11 mouse cellular contexts compared by ENCODE assay signal in the genomic region with DNA sequence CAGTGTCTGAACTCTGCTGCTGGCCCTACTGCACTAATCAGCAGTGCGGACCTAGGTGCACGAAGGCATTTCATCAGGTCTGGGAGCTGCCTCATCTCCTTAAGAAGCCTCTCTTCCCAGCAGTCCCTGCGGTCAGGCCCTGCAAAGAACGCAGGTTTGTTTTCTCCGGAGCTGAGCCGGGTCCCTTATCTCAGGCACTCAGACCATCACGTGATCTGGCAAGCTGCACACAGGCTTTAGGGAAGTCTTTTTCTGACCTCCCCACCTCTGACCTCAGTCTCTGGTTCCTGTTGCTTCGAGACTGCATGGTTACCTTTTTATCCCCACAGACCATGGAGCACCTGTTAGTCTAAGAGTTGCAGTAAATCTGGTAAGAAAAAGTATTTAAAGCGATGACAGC. TPM values are rescaled to one million over a fixed set of nuclear protein-coding genes. Genes with fewer than 3 reads are reported as not detected.
A peak's percentile ranks its signal among the peaks of the same experiment; 100 is the strongest.
DNase-seq lines count a peak whose midpoint lies in the region; ATAC-seq and TF ChIP-seq lines count a peak whose summit lies in the region.
"Had no signal": no experiment of that assay in that cellular context is flagged by ENCODE, and none has a peak within 500 bp of the region (broad histone marks: within the 10 kb centered on the region; RNA-seq: fewer than 3 reads in every experiment).

No protein-coding gene starts in this region.

- no peak for TF ChIP-seq CTCF in gastrocnemius, adult 2 months (IDR thresholded peaks at IDR 0.05)
- no peak for TF ChIP-seq CTCF in hindbrain, postnatal 0 days (IDR thresholded peaks at IDR 0.05; ENCODE audit: low read depth)
- TF ChIP-seq CTCF in cerebellum, adult 2 months (IDR thresholded peaks at IDR 0.05; ENCODE audit: borderline replicate concordance, insufficient read depth, low read depth, low read length): no peak

- no peaks in the 10 kb centered on the region for H3K36me3 ChIP-seq in macrophage (ENCODE audit: inconsistent target)
- H3K36me3 ChIP-seq in hindbrain, postnatal 0 days (ENCODE audit: insufficient read depth, low read length): no peaks in the 10 kb centered on the region

- no peak overlapping the region for H3K4me3 ChIP-seq in macrophage (ENCODE audit: inconsistent target)
- no peak overlapping the region for H3K4me3 ChIP-seq in gastrocnemius, adult 2 months
- no peak overlapping the region for H3K4me3 ChIP-seq in hindbrain, postnatal 0 days (ENCODE audit: low read length)
- no peak overlapping the region for H3K4me3 ChIP-seq in cerebellum, adult 2 months (replicated peaks; ENCODE audit: insufficient read depth, low read depth, low read length)
- H3K4me3 ChIP-seq: heart, adult 2 months had no signal

- H3K4me2 ChIP-seq in hindbrain, postnatal 0 days (ENCODE audit: low read depth, low read length): no peak overlapping the region

- WGBS in macrophage (ENCODE audit: missing documents): 13% methylated on average over 9 of the region's 9 CpGs
- WGBS in hindbrain, postnatal 0 days: 84% methylated on average over 9 of the region's 9 CpGs
- 90% methylated on average over 9 of the region's 9 CpGs for WGBS in cerebellum, adult 2 months

- peaks cover 12% of the 10 kb centered on the region for H3K4me1 ChIP-seq in hindbrain, postnatal 0 days (ENCODE audit: insufficient read depth, low read length)
- H3K4me1 ChIP-seq in cerebellum, adult 2 months (ENCODE audit: control insufficient read depth, insufficient read depth, low read length): peaks cover 18% of the 10 kb centered on the region

- DNase-seq in 416B (ENCODE audit: low read depth): peak; percentile 82
- peak; percentile 84 for DNase-seq in c-Kit-negative CD71-positive TER-119-positive erythroid progenitor cells, embryonic 14.5 days (ENCODE audit: low read depth, low spot score)
- DNase-seq in gastrocnemius, adult 2 months: no peak
- no peak for DNase-seq in hindbrain, postnatal 0 days (ENCODE audit: low spot score)
- DNase-seq in thymus, postnatal 4 days: no peak
- DNase-seq in cerebellum, adult 2 months: no peak
- DNase-seq: cerebellum, adult 9-11 months; layer of hippocampus, postnatal 36 days had no signal

- no peaks in the 10 kb centered on the region for H3K79me2 ChIP-seq in macrophage (ENCODE audit: inconsistent target)

- H3K9ac ChIP-seq in hindbrain, postnatal 0 days (replicated peaks; ENCODE audit: low read length): no peak overlapping the region

- intact Hi-C loops in gastrocnemius, adult 2 months (cut with DNase I): no loop called here

- peak overlapping the region; percentile 32 for H3K27ac ChIP-seq in macrophage
- H3K27ac ChIP-seq in gastrocnemius, adult 2 months: no peak overlapping the region
- H3K27ac ChIP-seq in hindbrain, postnatal 0 days: no peak overlapping the region
- H3K27ac ChIP-seq in cerebellum, adult 2 months (ENCODE audit: insufficient read depth, low read length): no peak overlapping the region
- H3K27ac ChIP-seq: heart, adult 2 months had no signal

- TF ChIP-seq POLR2A in cerebellum, adult 2 months (IDR thresholded peaks at IDR 0.05; ENCODE audit: borderline replicate concordance, insufficient read depth, low read length): no peak

- H3K27me3 ChIP-seq in hindbrain, postnatal 0 days (ENCODE audit: insufficient read depth, low read length): no peaks in the 10 kb centered on the region
- H3K27me3 ChIP-seq in cerebellum, adult 2 months (ENCODE audit: control insufficient read depth, insufficient read depth, low read length): no peaks in the 10 kb centered on the region

- ATAC-seq in hematopoietic stem cell, adult 5-6 weeks (replicated peaks in 1 of 2; ENCODE audit: insufficient read depth in 1 of 2, low FRiP score in 2 of 2, low TSS enrichment in 1 of 2, low read depth in 1 of 2, poor library complexity in 2 of 2, severe bottlenecking in 2 of 2): peak; percentile 66 to 68
- ATAC-seq in hindbrain, postnatal 0 days: no peak

- H3K9me3 ChIP-seq in hindbrain, postnatal 0 days (ENCODE audit: low read length): no peaks in the 10 kb centered on the region

RNA-seq across cellular contexts. Expression of gene Cpeb4, which starts 59.8 kb away (rescaled TPM):
- total RNA-seq in hematopoietic stem cell, adult 5-6 weeks (2017): 11.0 and 17.5 TPM in 2 replicates
- 100 to 1,000 TPM; 226 to 637 (median 363) TPM for total RNA-seq in macrophage (2018; cell fraction: chromatin; rRNA removed)
- 100 to 1,000 TPM in 22 of 26 experiments, 10 to 100 TPM in 4; 88.7 to 350 (median 158) TPM for total RNA-seq in macrophage (2018; cell fraction: cytosol; rRNA removed)
- total RNA-seq in macrophage (2018; cell fraction: nucleus; rRNA removed): 100 to 1,000 TPM; 168 to 626 (median 424) TPM
- polyA plus RNA-seq in macrophage (2018): 64.0 to 87.9 TPM (median 68.8 TPM) in 3 replicates
- total RNA-seq in gastrocnemius, adult 2 months (2021): 100 to 1,000 TPM in 1 of 2 experiments, 10 to 100 TPM in 1; 95.0 to 120 TPM
- 75.7 and 75.8 TPM in 2 replicates for total RNA-seq in hindbrain, postnatal 0 days (2014; rRNA removed)
- polyA plus RNA-seq in hindbrain, postnatal 0 days (2015; fragmentation: Nextera tagmentation; extraction: Ambion mirVana): 15.3 and 15.8 TPM in 2 replicates
- 58.0 and 69.3 TPM in 2 replicates for polyA plus RNA-seq in cerebellum, adult 2 months (2012; rRNA removed)

Comparison
In these comparisons a context has a peak if more than half of its experiments do, and no peak if none do; other contexts are left out.
1. DNase-seq: peak in 416B (single experiment) and c-Kit-negative CD71-positive TER-119-positive erythroid progenitor cells, embryonic 14.5 days (single experiment); none in gastrocnemius, adult 2 months (single experiment), hindbrain, postnatal 0 days (single experiment), thymus, postnatal 4 days (single experiment) and cerebellum, adult 2 months (0 of 2).